Mouse (Mus musculus): ENCODE results near the gene Sirt7. TPM values are rescaled to one million over a fixed set of nuclear protein-coding genes. Genes with fewer than 3 reads are reported as not detected.

Sirt7 gene
- total RNA-seq, 1 experiment, result 29.4 TPM

- Histone ChIP-seq H3K27ac (ENCODE audit: insufficient read depth, low read depth, low read length, poor library complexity, severe bottlenecking) (peak overlapping the region; percentile 87), H3K36me3 (ENCODE audit: control insufficient read depth, insufficient read depth, low read length, poor library complexity, severe bottlenecking) (peaks cover 31% of the 10 kb centered on the region), H3K9ac (ENCODE audit: insufficient read depth, low read depth, low read length, poor library complexity, severe bottlenecking) (peak overlapping the region; percentile 93), H3K4me1 (ENCODE audit: control insufficient read depth in 2 of 2, insufficient read depth in 2 of 2, low read length in 2 of 2, poor library complexity in 1 of 2) (peaks cover 1 to 12% of the 10 kb centered on the region in 2 experiments; a peak in 2 of 4 replicates), H3K9me3 (ENCODE audit: control insufficient read depth, insufficient read depth, low read depth, low read length) (no peaks in the 10 kb centered on the region), H3K4me3 (ENCODE audit: insufficient read depth in 1 of 2, low read depth in 1 of 2, low read length in 2 of 2, poor library complexity in 1 of 2, severe bottlenecking in 1 of 2) (peak overlapping the region; percentile 76 to 85)
- in situ Hi-C loops (cut with MboI; ENCODE audit: low sequenced_read_pairs in 2 of 2, unreplicated experiment in 2 of 2), result no loop called here
- TF ChIP-seq ZNF384 (IDR thresholded peaks at IDR 0.05; ENCODE audit: low read depth, low read length), result no peak
- no peak for DNase-seq (ENCODE audit: low read depth, low spot score)
Observed at GRCm38 (mm10) chr11:120573585-120574277, 51.3 kb downstream of the Sirt7 start.

DNA sequence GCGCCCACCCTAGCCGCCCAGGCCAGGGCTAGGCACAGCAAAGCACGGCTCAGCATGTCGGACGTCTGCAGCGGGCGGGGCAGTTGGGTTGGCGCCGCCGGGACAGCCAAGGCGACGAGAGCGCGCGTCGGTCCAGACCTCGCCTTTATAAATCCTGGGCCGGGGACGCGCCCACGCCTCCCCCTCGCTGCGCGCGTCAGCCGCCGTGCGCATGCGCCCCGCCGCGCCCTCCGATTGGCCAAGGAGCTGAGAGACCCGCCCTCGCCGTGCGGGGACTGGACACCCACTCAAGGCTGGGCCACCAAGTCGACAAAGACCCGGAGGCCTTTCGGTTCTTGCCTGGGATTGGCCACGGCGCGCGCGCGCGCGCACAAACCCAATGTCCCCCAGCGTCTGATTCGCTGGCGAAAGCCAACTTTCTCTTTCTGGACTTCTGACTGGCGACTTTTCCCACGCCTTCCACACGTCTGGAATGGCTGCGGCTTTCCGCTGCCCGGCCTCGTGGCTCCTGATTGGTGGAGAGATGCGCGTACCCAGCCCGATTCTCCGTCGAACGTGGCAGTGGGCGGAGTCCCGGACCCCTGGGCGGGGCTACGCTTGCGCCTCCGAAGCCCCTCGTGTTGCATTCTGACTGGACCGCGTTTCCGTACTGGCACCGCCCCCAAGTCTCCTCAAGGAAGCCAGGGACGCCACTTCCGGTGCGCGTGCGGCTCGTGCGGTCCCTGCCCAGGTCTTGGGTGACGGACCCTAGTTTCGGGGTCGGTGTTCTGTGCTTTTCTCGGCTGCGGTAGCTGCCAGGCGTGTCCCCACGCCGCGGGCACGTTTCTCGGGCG lies 52.1 kb downstream of the Sirt7 start, which contains the start of gene P4hb:
TSS of gene P4hb (minus strand) at position 502 of the 833 bp plus-strand sequence.
- peaks cover 1 to 6% of the 10 kb centered on the region in 2 experiments; a peak in 2 of 4 replicates for H3K4me1 ChIP-seq (ENCODE audit: control insufficient read depth in 2 of 2, insufficient read depth in 2 of 2, low read length in 2 of 2, poor library complexity in 1 of 2)
- in situ Hi-C loops (cut with MboI; ENCODE audit: low sequenced_read_pairs in 2 of 2, unreplicated experiment in 2 of 2), result no loop called here
- peak; percentile 98 for DNase-seq (ENCODE audit: low read depth, low spot score)
- H3K27ac ChIP-seq (ENCODE audit: insufficient read depth, low read depth, low read length, poor library complexity, severe bottlenecking), result peak within 1 kb of the TSS; percentile 87
- H3K9me3 ChIP-seq (ENCODE audit: control insufficient read depth, insufficient read depth, low read depth, low read length), result no peaks in the 10 kb centered on the region
- peak within 1 kb of the TSS; percentile 76 to 85 for H3K4me3 ChIP-seq (ENCODE audit: insufficient read depth in 1 of 2, low read depth in 1 of 2, low read length in 2 of 2, poor library complexity in 1 of 2, severe bottlenecking in 1 of 2)
- TF ChIP-seq ZC3H11A (IDR thresholded peaks at IDR 0.05; ENCODE audit: borderline replicate concordance, low read depth, low read length), result no peak
- TF ChIP-seq ZNF384 (IDR thresholded peaks at IDR 0.05; ENCODE audit: low read depth, low read length), result no peak
- TF ChIP-seq CHD2 (IDR thresholded peaks at IDR 0.05; ENCODE audit: low read depth, low read length), result peak; percentile 60
- TF ChIP-seq HCFC1 (IDR thresholded peaks at IDR 0.05; ENCODE audit: borderline replicate concordance, insufficient read depth, low read length), result 0 out of 2 replicates have a peak, but pooled peaks have one; percentile 40
- TF ChIP-seq MAFK (IDR thresholded peaks at IDR 0.05; ENCODE audit: insufficient read depth, low read depth, low read length), result no peak
- peak within 1 kb of the TSS; percentile 93 for H3K9ac ChIP-seq (ENCODE audit: insufficient read depth, low read depth, low read length, poor library complexity, severe bottlenecking)
- H3K36me3 ChIP-seq (ENCODE audit: control insufficient read depth, insufficient read depth, low read length, poor library complexity, severe bottlenecking), result peaks cover 31% of the 10 kb centered on the region

DNA sequence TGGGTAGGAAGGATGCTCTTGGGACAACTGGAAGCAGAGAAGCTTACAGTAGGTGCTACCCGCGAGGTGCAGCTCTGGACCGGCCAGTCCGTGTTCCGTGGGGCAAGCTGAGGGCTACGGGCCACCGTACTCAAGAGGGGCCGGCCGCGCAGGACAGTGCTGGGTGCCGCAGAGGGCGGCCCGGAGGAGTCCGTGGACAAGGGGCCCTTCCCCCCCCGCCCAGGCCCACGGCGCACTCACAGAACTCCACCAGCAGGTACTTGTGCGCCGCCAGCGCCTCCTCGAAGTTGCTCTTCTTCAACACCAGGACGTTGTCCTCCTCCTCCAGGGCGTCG lies 52.7 kb downstream of the Sirt7 start:
- no peak for DNase-seq (ENCODE audit: low read depth, low spot score)
- Histone ChIP-seq H3K36me3 (ENCODE audit: control insufficient read depth, insufficient read depth, low read length, poor library complexity, severe bottlenecking) (peaks cover 31% of the 10 kb centered on the region), H3K27ac (ENCODE audit: insufficient read depth, low read depth, low read length, poor library complexity, severe bottlenecking) (peak overlapping the region; percentile 55; the same call in 1 of the 2 replicates)

GRCm38 (mm10) chr11:120571754-120572416 lies 53.2 kb downstream of the Sirt7 start:
- no peak for DNase-seq (ENCODE audit: low read depth, low spot score)
- no peaks in the 10 kb centered on the region for H3K9me3 ChIP-seq (ENCODE audit: control insufficient read depth, insufficient read depth, low read depth, low read length)
- H3K9ac ChIP-seq (ENCODE audit: insufficient read depth, low read depth, low read length, poor library complexity, severe bottlenecking), result peak overlapping the region; percentile 87
- peak overlapping the region; percentile 76 to 85 for H3K4me3 ChIP-seq (ENCODE audit: insufficient read depth in 1 of 2, low read depth in 1 of 2, low read length in 2 of 2, poor library complexity in 1 of 2, severe bottlenecking in 1 of 2)
- H3K27ac ChIP-seq (ENCODE audit: insufficient read depth, low read depth, low read length, poor library complexity, severe bottlenecking), result no peak overlapping the region
- TF ChIP-seq ZNF384 (IDR thresholded peaks at IDR 0.05; ENCODE audit: low read depth, low read length), result no peak
- in situ Hi-C loops (cut with MboI; ENCODE audit: low sequenced_read_pairs in 2 of 2, unreplicated experiment in 2 of 2), result no loop called here
- peaks cover 1 to 5% of the 10 kb centered on the region in 2 experiments; a peak in 2 of 4 replicates for H3K4me1 ChIP-seq (ENCODE audit: control insufficient read depth in 2 of 2, insufficient read depth in 2 of 2, low read length in 2 of 2, poor library complexity in 1 of 2)
- H3K36me3 ChIP-seq (ENCODE audit: control insufficient read depth, insufficient read depth, low read length, poor library complexity, severe bottlenecking), result peaks cover 34% of the 10 kb centered on the region

More for the DNA sequence above, 52.7 kb downstream of the Sirt7 start:
- TF ChIP-seq CHD2 (IDR thresholded peaks at IDR 0.05; ENCODE audit: low read depth, low read length) (no peak), ZC3H11A (IDR thresholded peaks at IDR 0.05; ENCODE audit: borderline replicate concordance, low read depth, low read length) (no peak), HCFC1 (IDR thresholded peaks at IDR 0.05; ENCODE audit: borderline replicate concordance, insufficient read depth, low read length) (no peak), MAFK (IDR thresholded peaks at IDR 0.05; ENCODE audit: insufficient read depth, low read depth, low read length) (no peak), ZNF384 (IDR thresholded peaks at IDR 0.05; ENCODE audit: low read depth, low read length) (no peak)
- in situ Hi-C loops (cut with MboI; ENCODE audit: low sequenced_read_pairs in 2 of 2, unreplicated experiment in 2 of 2), result no loop called here
- peak overlapping the region; percentile 87 for H3K9ac ChIP-seq (ENCODE audit: insufficient read depth, low read depth, low read length, poor library complexity, severe bottlenecking)
- H3K9me3 ChIP-seq (ENCODE audit: control insufficient read depth, insufficient read depth, low read depth, low read length), result no peaks in the 10 kb centered on the region
- H3K4me3 ChIP-seq (ENCODE audit: insufficient read depth in 1 of 2, low read depth in 1 of 2, low read length in 2 of 2, poor library complexity in 1 of 2, severe bottlenecking in 1 of 2), result peak overlapping the region; percentile 76 to 85
- peaks cover 1 to 5% of the 10 kb centered on the region in 2 experiments; a peak in 2 of 4 replicates for H3K4me1 ChIP-seq (ENCODE audit: control insufficient read depth in 2 of 2, insufficient read depth in 2 of 2, low read length in 2 of 2, poor library complexity in 1 of 2)
